ENCODE assay signal across 17 mouse cellular contexts in the genomic region with DNA sequence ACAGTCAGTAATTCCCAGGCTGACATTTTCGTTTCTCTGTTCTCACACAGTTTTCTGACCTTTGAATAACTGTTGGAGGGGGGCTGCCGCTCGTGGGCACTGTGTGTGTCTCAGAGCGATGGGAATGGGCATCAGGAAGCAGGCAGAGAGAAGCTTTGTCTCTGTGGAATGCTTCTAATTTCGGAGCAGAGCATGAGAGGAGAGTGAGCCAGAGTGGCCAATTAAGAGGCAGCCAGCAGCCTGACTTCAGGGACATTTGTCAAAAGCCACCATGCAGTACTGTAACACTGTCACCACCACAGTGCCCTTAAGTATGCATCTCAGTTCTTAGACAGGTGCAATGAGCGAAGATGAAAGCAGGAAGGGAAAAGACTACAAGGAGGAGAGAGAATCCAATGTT.
A peak's percentile ranks its signal among the peaks of the same experiment; 100 is the strongest.
DNase-seq lines count a peak whose midpoint lies in the region; ATAC-seq lines count a peak whose summit lies in the region.
"Had no signal": no experiment of that assay in that cellular context is flagged by ENCODE, and none has a peak within 500 bp of the region (broad histone marks: within the 10 kb centered on the region; RNA-seq: fewer than 3 reads in every experiment).

No protein-coding gene starts in this region.

- peaks cover 8% of the 10 kb centered on the region for H3K4me1 ChIP-seq in heart, embryonic 15.5 days (replicated peaks)
- H3K4me1 ChIP-seq in neural tube, embryonic 12.5 days = no peaks in the 10 kb centered on the region
- H3K4me1 ChIP-seq in midbrain, embryonic 15.5 days = peaks cover 8% of the 10 kb centered on the region
- H3K4me1 ChIP-seq: limb, embryonic 12.5 days; liver, embryonic 12.5 days; megakaryocyte, embryonic 14.5 days had no signal

- H3K4me2 ChIP-seq in heart, embryonic 15.5 days = peak overlapping the region; percentile 22
- no peak overlapping the region for H3K4me2 ChIP-seq in neural tube, embryonic 12.5 days (replicated peaks)
- H3K4me2 ChIP-seq in midbrain, embryonic 15.5 days = no peak overlapping the region
- H3K4me2 ChIP-seq: limb, embryonic 12.5 days; liver, embryonic 12.5 days had no signal

- WGBS in heart, embryonic 15.5 days = 16% methylated on average over 6 of the region's 6 CpGs
- WGBS in neural tube, embryonic 12.5 days = 41% methylated on average over 6 of the region's 6 CpGs
- 40% methylated on average over 6 of the region's 6 CpGs for WGBS in midbrain, embryonic 15.5 days

- no peak overlapping the region for H3K9ac ChIP-seq in heart, embryonic 15.5 days
- no peak overlapping the region for H3K9ac ChIP-seq in neural tube, embryonic 12.5 days
- H3K9ac ChIP-seq in midbrain, embryonic 15.5 days = no peak overlapping the region
- H3K9ac ChIP-seq: limb, embryonic 12.5 days; liver, embryonic 12.5 days had no signal

- H3K9me3 ChIP-seq in heart, embryonic 15.5 days (replicated peaks) = no peaks in the 10 kb centered on the region
- no peaks in the 10 kb centered on the region for H3K9me3 ChIP-seq in neural tube, embryonic 12.5 days
- no peaks in the 10 kb centered on the region for H3K9me3 ChIP-seq in midbrain, embryonic 15.5 days
- H3K9me3 ChIP-seq: limb, embryonic 12.5 days; liver, embryonic 12.5 days; megakaryocyte, embryonic 14.5 days had no signal

- no peaks in the 10 kb centered on the region for H3K36me3 ChIP-seq in heart, embryonic 15.5 days
- H3K36me3 ChIP-seq in neural tube, embryonic 12.5 days = no peaks in the 10 kb centered on the region
- no peaks in the 10 kb centered on the region for H3K36me3 ChIP-seq in midbrain, embryonic 15.5 days (replicated peaks)
- H3K36me3 ChIP-seq: limb, embryonic 12.5 days; liver, embryonic 12.5 days had no signal

- H3K4me3 ChIP-seq in heart, embryonic 15.5 days = no peak overlapping the region
- no peak overlapping the region for H3K4me3 ChIP-seq in neural tube, embryonic 12.5 days
- no peak overlapping the region for H3K4me3 ChIP-seq in midbrain, embryonic 15.5 days
- H3K4me3 ChIP-seq: limb, embryonic 12.5 days; liver, embryonic 12.5 days; megakaryocyte, embryonic 14.5 days had no signal

- no peak for DNase-seq in heart, adult 9 months (ENCODE audit: low spot score in 2 of 2)
- DNase-seq in neural tube, embryonic 10.5 days (ENCODE audit: extremely low spot score, low spot score) = no peak
- peak; percentile 22 for DNase-seq in retina, postnatal 1 day
- no peak for DNase-seq in frontal cortex, postnatal 36 days (ENCODE audit: low spot score in 2 of 2)
- no peak for DNase-seq in right cerebral cortex, adult 2 months (ENCODE audit: low spot score in 2 of 2)
- DNase-seq: adrenal gland, adult 8-10 months; kidney, adult 11 months; lung, adult 2 months; right cerebral cortex, postnatal 4 days; thymus, adult 2 months had no signal

- H3K27ac ChIP-seq in heart, embryonic 15.5 days = no peak overlapping the region
- H3K27ac ChIP-seq in neural tube, embryonic 12.5 days = 0 out of 2 replicates have a peak overlapping the region, but pooled peaks have one; percentile 10
- H3K27ac ChIP-seq in midbrain, embryonic 15.5 days = peak overlapping the region; percentile 44
- H3K27ac ChIP-seq: limb, embryonic 12.5 days; liver, embryonic 12.5 days had no signal

- no peaks in the 10 kb centered on the region for H3K27me3 ChIP-seq in heart, embryonic 15.5 days
- H3K27me3 ChIP-seq in neural tube, embryonic 12.5 days (replicated peaks) = no peaks in the 10 kb centered on the region
- no peaks in the 10 kb centered on the region for H3K27me3 ChIP-seq in midbrain, embryonic 15.5 days (replicated peaks)
- H3K27me3 ChIP-seq: limb, embryonic 12.5 days; liver, embryonic 12.5 days; megakaryocyte, embryonic 14.5 days had no signal

- no peak for ATAC-seq in heart, embryonic 15.5 days (replicated peaks; ENCODE audit: insufficient number of reproducible peaks, insufficient read depth, low FRiP score, low read depth)
- ATAC-seq in neural tube, embryonic 12.5 days (ENCODE audit: low FRiP score, low read depth) = no peak
- ATAC-seq in midbrain, embryonic 15.5 days (replicated peaks) = peak; percentile 67
- ATAC-seq: forebrain, embryonic 16.5 days; liver, embryonic 12.5 days had no signal
